Mouse (Mus musculus): ENCODE measurements around the gene Dst. TPM values are rescaled to one million over a fixed set of nuclear protein-coding genes. Genes with fewer than 3 reads are reported as not detected.

The Dst gene
- total RNA-seq, 2 experiments from 2014 or later = 202 to 225 TPM

- DNase-seq (ENCODE audit: low spot score in 2 of 2) = no peak
Measured at GRCm38 (mm10) chr1:34218801-34219200, 310.8 kb downstream of the Dst start.

- DNase-seq (ENCODE audit: low spot score in 2 of 2) = no peak
Measured at GRCm38 (mm10) chr1:34220094-34220601, 312.1 kb downstream of the Dst start.

GRCm38 (mm10) chr1:34223866-34224265, 315.8 kb downstream of the Dst start:
- DNase-seq (ENCODE audit: low spot score in 2 of 2) = no peak

- DNase-seq (ENCODE audit: low spot score in 2 of 2) = no peak
Measured at GRCm38 (mm10) chr1:34227676-34228075, 319.7 kb downstream of the Dst start.

- DNase-seq (ENCODE audit: low spot score in 2 of 2) = no peak
Measured at GRCm38 (mm10) chr1:34231041-34231440, 323.0 kb downstream of the Dst start.

GRCm38 (mm10) chr1:34236254-34236723, 328.3 kb downstream of the Dst start:
- DNase-seq (ENCODE audit: low spot score in 2 of 2) = peak; percentile 22 to 45

GRCm38 (mm10) chr1:34237211-34237610, 329.2 kb downstream of the Dst start:
- DNase-seq (ENCODE audit: low spot score in 2 of 2) = no peak

GRCm38 (mm10) chr1:34237689-34238091, 329.7 kb downstream of the Dst start:
- no peak for DNase-seq (ENCODE audit: low spot score in 2 of 2)

GRCm38 (mm10) chr1:34238231-34238630, 330.2 kb downstream of the Dst start:
- DNase-seq (ENCODE audit: low spot score in 2 of 2) = no peak

- DNase-seq (ENCODE audit: low spot score in 2 of 2) = no peak
Measured at GRCm38 (mm10) chr1:34244678-34245077, 336.7 kb downstream of the Dst start.

- DNase-seq (ENCODE audit: low spot score in 2 of 2) = no peak
Measured at GRCm38 (mm10) chr1:34245951-34246641, 338.1 kb downstream of the Dst start.

GRCm38 (mm10) chr1:34246642-34246987, 338.6 kb downstream of the Dst start:
- no peak for DNase-seq (ENCODE audit: low spot score in 2 of 2)

- no peak for DNase-seq (ENCODE audit: low spot score in 2 of 2)
Measured at GRCm38 (mm10) chr1:34251137-34251536, 343.1 kb downstream of the Dst start.

- no peak for DNase-seq (ENCODE audit: low spot score in 2 of 2)
Measured at GRCm38 (mm10) chr1:34252267-34252666, 344.2 kb downstream of the Dst start.

GRCm38 (mm10) chr1:34253876-34254275, 345.9 kb downstream of the Dst start:
- DNase-seq (ENCODE audit: low spot score in 2 of 2) = no peak

GRCm38 (mm10) chr1:34259898-34260297, 351.9 kb downstream of the Dst start:
- DNase-seq (ENCODE audit: low spot score in 2 of 2) = no peak

GRCm38 (mm10) chr1:34261011-34261410, 353.0 kb downstream of the Dst start:
- no peak for DNase-seq (ENCODE audit: low spot score in 2 of 2)

GRCm38 (mm10) chr1:34268520-34268919, 360.5 kb downstream of the Dst start:
- no peak for DNase-seq (ENCODE audit: low spot score in 2 of 2)

GRCm38 (mm10) chr1:34269578-34269977, 361.6 kb downstream of the Dst start:
- no peak for DNase-seq (ENCODE audit: low spot score in 2 of 2)

GRCm38 (mm10) chr1:34273922-34274321, 365.9 kb downstream of the Dst start:
- DNase-seq (ENCODE audit: low spot score in 2 of 2) = no peak

- DNase-seq (ENCODE audit: low spot score in 2 of 2) = no peak
Measured at GRCm38 (mm10) chr1:34275787-34276186, 367.8 kb downstream of the Dst start.

- no peak for DNase-seq (ENCODE audit: low spot score in 2 of 2)
Measured at GRCm38 (mm10) chr1:34276756-34277155, 368.7 kb downstream of the Dst start.

GRCm38 (mm10) chr1:34277259-34277658, 369.2 kb downstream of the Dst start:
- DNase-seq (ENCODE audit: low spot score in 2 of 2) = no peak
